Mouse (Mus musculus) MN1 (cell line): ENCODE results near the gene Vmn1r6.
"Not testable (repeated sequence)": the region's sequence is repeated elsewhere in the genome, so short reads cannot be mapped to it uniquely, and the experiment has no call there.

Source experiments
- DNase-seq: peaks from one replicate; pipeline ENCODE4 v3.0.0-alpha.2; 2016; ENCODE audit warnings: low spot score

Vmn1r6 gene

GRCm38 (mm10) chr6:56996943-56997342, at the start of gene Vmn1r6:
Gene Vmn1r6, plus strand, starts transcription at chr6:56997243.
- no peak for DNase-seq

- no peak for DNase-seq
Measured at GRCm38 (mm10) chr6:56956436-56956835, 40.6 kb upstream of the Vmn1r6 start.

GRCm38 (mm10) chr6:56969973-56970372, 27.1 kb upstream of the Vmn1r6 start, which contains the start of gene Vmn1r5:
Gene Vmn1r5, plus strand, starts transcription at chr6:56970273.
- DNase-seq, result no peak

- not testable (repeated sequence) for DNase-seq
Measured at GRCm38 (mm10) chr6:57025224-57025623, 28.2 kb downstream of the Vmn1r6 start, which contains the start of gene Vmn1r7. Gene Vmn1r7, minus strand, starts transcription at chr6:57025324.

- no peak for DNase-seq
Measured at GRCm38 (mm10) chr6:57031984-57032383, 34.9 kb downstream of the Vmn1r6 start, which contains the start of gene Vmn1r8. Gene Vmn1r8, plus strand, starts transcription at chr6:57032284.

- DNase-seq, result no peak
Measured at GRCm38 (mm10) chr6:57034674-57035073, 37.6 kb downstream of the Vmn1r6 start.
